Mouse (Mus musculus): ENCODE measurements at regions not wholly inside any gene's neighbourhood (a gene's known extent, or its start where the extent isn't known, plus 50 kb on each side); places are given as distances from the start of the nearest gene placed in this dataset.

- H3K36me3 ChIP-seq: no peaks in the 10 kb centered on the region
- no peak overlapping the region for H3K4me2 ChIP-seq
- ATAC-seq (ENCODE audit: insufficient number of reproducible peaks, low FRiP score): no peak
- H3K4me1 ChIP-seq (replicated peaks): no peaks in the 10 kb centered on the region
- no peak overlapping the region for H3K4me3 ChIP-seq
- H3K9ac ChIP-seq: no peak overlapping the region
- no peak overlapping the region for H3K27ac ChIP-seq (ENCODE audit: poor library complexity, severe bottlenecking)
- H3K9me3 ChIP-seq (replicated peaks): no peaks in the 10 kb centered on the region
- 34% methylated on average over 1 of the region's 1 CpGs for WGBS
- no peaks in the 10 kb centered on the region for H3K27me3 ChIP-seq (replicated peaks)
Observed at GRCm38 (mm10) chr9:79140970-79141369, 525.6 kb downstream of the Cd109 start.

- Histone ChIP-seq H3K4me1 (replicated peaks) (no peaks in the 10 kb centered on the region), H3K36me3 (no peaks in the 10 kb centered on the region), H3K4me3 (no peak overlapping the region), H3K27me3 (replicated peaks) (no peaks in the 10 kb centered on the region), H3K4me2 (no peak overlapping the region), H3K9ac (no peak overlapping the region), H3K27ac (ENCODE audit: poor library complexity, severe bottlenecking) (no peak overlapping the region), H3K9me3 (replicated peaks) (no peaks in the 10 kb centered on the region)
- 74% methylated on average over 3 of the region's 3 CpGs for WGBS
- no peak for ATAC-seq (ENCODE audit: insufficient number of reproducible peaks, low FRiP score)
Observed at GRCm38 (mm10) chr9:79146004-79146403, 530.7 kb downstream of the Cd109 start.

GRCm38 (mm10) chr9:79165596-79165995 lies 550.2 kb downstream of the Cd109 start:
- no peak overlapping the region for H3K4me2 ChIP-seq
- H3K27me3 ChIP-seq (replicated peaks): no peaks in the 10 kb centered on the region
- no peak overlapping the region for H3K4me3 ChIP-seq
- no peak overlapping the region for H3K9ac ChIP-seq
- H3K36me3 ChIP-seq: no peaks in the 10 kb centered on the region
- 62% methylated on average over 2 of the region's 2 CpGs for WGBS
- H3K27ac ChIP-seq (ENCODE audit: poor library complexity, severe bottlenecking): no peak overlapping the region
- no peaks in the 10 kb centered on the region for H3K4me1 ChIP-seq (replicated peaks)
- no peaks in the 10 kb centered on the region for H3K9me3 ChIP-seq (replicated peaks)
- ATAC-seq (ENCODE audit: insufficient number of reproducible peaks, low FRiP score): no peak

- no peak overlapping the region for H3K9ac ChIP-seq
Observed at GRCm38 (mm10) chr9:79173036-79173435, 545.6 kb downstream of the Col12a1 start.

GRCm38 (mm10) chr9:79179954-79180353 lies 538.7 kb downstream of the Col12a1 start:
- ATAC-seq (ENCODE audit: insufficient number of reproducible peaks, low FRiP score): no peak
- WGBS: 79% methylated on average over 2 of the region's 2 CpGs
- no peaks in the 10 kb centered on the region for H3K27me3 ChIP-seq (replicated peaks)
- no peak overlapping the region for H3K27ac ChIP-seq (ENCODE audit: poor library complexity, severe bottlenecking)
- H3K4me2 ChIP-seq: no peak overlapping the region
- no peaks in the 10 kb centered on the region for H3K9me3 ChIP-seq (replicated peaks)
- no peak overlapping the region for H3K4me3 ChIP-seq
- H3K9ac ChIP-seq: no peak overlapping the region
- H3K4me1 ChIP-seq (replicated peaks): no peaks in the 10 kb centered on the region
- H3K36me3 ChIP-seq: no peaks in the 10 kb centered on the region

More at GRCm38 (mm10) chr9:79173036-79173435, 545.6 kb downstream of the Col12a1 start:
- no peak overlapping the region for H3K4me2 ChIP-seq
- H3K27ac ChIP-seq (ENCODE audit: poor library complexity, severe bottlenecking): no peak overlapping the region
- no peaks in the 10 kb centered on the region for H3K36me3 ChIP-seq
- H3K9me3 ChIP-seq (replicated peaks): no peaks in the 10 kb centered on the region
- no peaks in the 10 kb centered on the region for H3K4me1 ChIP-seq (replicated peaks)
- H3K4me3 ChIP-seq: no peak overlapping the region
- H3K27me3 ChIP-seq (replicated peaks): no peaks in the 10 kb centered on the region
- ATAC-seq (ENCODE audit: insufficient number of reproducible peaks, low FRiP score): no peak

GRCm38 (mm10) chr9:79195420-79195819 lies 523.2 kb downstream of the Col12a1 start:
- no peak overlapping the region for H3K9ac ChIP-seq
- 72% methylated on average over 2 of the region's 2 CpGs for WGBS
- ATAC-seq (ENCODE audit: insufficient number of reproducible peaks, low FRiP score): no peak
- H3K4me2 ChIP-seq: no peak overlapping the region
- no peaks in the 10 kb centered on the region for H3K9me3 ChIP-seq (replicated peaks)
- H3K4me1 ChIP-seq (replicated peaks): no peaks in the 10 kb centered on the region
- H3K4me3 ChIP-seq: no peak overlapping the region
- H3K27ac ChIP-seq (ENCODE audit: poor library complexity, severe bottlenecking): no peak overlapping the region
- H3K27me3 ChIP-seq (replicated peaks): no peaks in the 10 kb centered on the region
- H3K36me3 ChIP-seq: no peaks in the 10 kb centered on the region

GRCm38 (mm10) chr9:79201755-79202154 lies 516.9 kb downstream of the Col12a1 start:
- Histone ChIP-seq H3K27me3 (replicated peaks) (no peaks in the 10 kb centered on the region), H3K4me2 (no peak overlapping the region), H3K4me3 (no peak overlapping the region), H3K4me1 (replicated peaks) (no peaks in the 10 kb centered on the region), H3K9me3 (replicated peaks) (no peaks in the 10 kb centered on the region), H3K27ac (ENCODE audit: poor library complexity, severe bottlenecking) (no peak overlapping the region), H3K9ac (no peak overlapping the region), H3K36me3 (no peaks in the 10 kb centered on the region)
- no peak for ATAC-seq (ENCODE audit: insufficient number of reproducible peaks, low FRiP score)
- 66% methylated on average over 3 of the region's 3 CpGs for WGBS

- H3K4me1 ChIP-seq (replicated peaks): peaks cover 5% of the 10 kb centered on the region; the same call in 1 of the 2 replicates
- H3K9me3 ChIP-seq (replicated peaks): no peaks in the 10 kb centered on the region
- no peak overlapping the region for H3K4me3 ChIP-seq
- H3K27me3 ChIP-seq (replicated peaks): no peaks in the 10 kb centered on the region
- H3K9ac ChIP-seq: no peak overlapping the region
- no peak overlapping the region for H3K27ac ChIP-seq (ENCODE audit: poor library complexity, severe bottlenecking)
- WGBS: 63% methylated on average over 6 of the region's 6 CpGs
- no peaks in the 10 kb centered on the region for H3K36me3 ChIP-seq
- no peak for ATAC-seq (ENCODE audit: insufficient number of reproducible peaks, low FRiP score)
- no peak overlapping the region for H3K4me2 ChIP-seq
Observed at GRCm38 (mm10) chr9:79213364-79213763, 505.3 kb downstream of the Col12a1 start.

GRCm38 (mm10) chr9:79215986-79216385 lies 502.6 kb downstream of the Col12a1 start:
- Histone ChIP-seq H3K4me1 (replicated peaks) (peaks cover 5% of the 10 kb centered on the region; the same call in 1 of the 2 replicates), H3K27ac (ENCODE audit: poor library complexity, severe bottlenecking) (peak overlapping the region; percentile 41; the same call in 1 of the 2 replicates), H3K27me3 (replicated peaks) (no peaks in the 10 kb centered on the region), H3K4me2 (no peak overlapping the region), H3K9me3 (replicated peaks) (no peaks in the 10 kb centered on the region), H3K4me3 (no peak overlapping the region), H3K36me3 (no peaks in the 10 kb centered on the region), H3K9ac (no peak overlapping the region)
- WGBS: 35% methylated on average over 3 of the region's 3 CpGs
- no peak for ATAC-seq (ENCODE audit: insufficient number of reproducible peaks, low FRiP score)

GRCm38 (mm10) chr9:79216432-79216831 lies 502.2 kb downstream of the Col12a1 start:
- H3K4me3 ChIP-seq: no peak overlapping the region
- H3K4me1 ChIP-seq (replicated peaks): peaks cover 5% of the 10 kb centered on the region; the same call in 1 of the 2 replicates
- WGBS: 66% methylated on average over 2 of the region's 2 CpGs
- H3K36me3 ChIP-seq: no peaks in the 10 kb centered on the region
- no peak overlapping the region for H3K9ac ChIP-seq
- no peak overlapping the region for H3K4me2 ChIP-seq
- H3K27me3 ChIP-seq (replicated peaks): no peaks in the 10 kb centered on the region
- H3K27ac ChIP-seq (ENCODE audit: poor library complexity, severe bottlenecking): peak overlapping the region; percentile 41; the same call in 1 of the 2 replicates
- no peak for ATAC-seq (ENCODE audit: insufficient number of reproducible peaks, low FRiP score)
- no peaks in the 10 kb centered on the region for H3K9me3 ChIP-seq (replicated peaks)

- H3K4me3 ChIP-seq: no peak overlapping the region
- no peak overlapping the region for H3K27ac ChIP-seq (ENCODE audit: poor library complexity, severe bottlenecking)
- H3K9ac ChIP-seq: no peak overlapping the region
- no peaks in the 10 kb centered on the region for H3K9me3 ChIP-seq (replicated peaks)
- H3K4me2 ChIP-seq: no peak overlapping the region
- 65% methylated on average over 3 of the region's 3 CpGs for WGBS
- no peaks in the 10 kb centered on the region for H3K36me3 ChIP-seq
- H3K27me3 ChIP-seq (replicated peaks): no peaks in the 10 kb centered on the region
- no peak for ATAC-seq (ENCODE audit: insufficient number of reproducible peaks, low FRiP score)
- no peaks in the 10 kb centered on the region for H3K4me1 ChIP-seq (replicated peaks)
Observed at GRCm38 (mm10) chr9:79233081-79233480, 485.6 kb downstream of the Col12a1 start.

- no peaks in the 10 kb centered on the region for H3K9me3 ChIP-seq (replicated peaks)
- no peak for ATAC-seq (ENCODE audit: insufficient number of reproducible peaks, low FRiP score)
- H3K36me3 ChIP-seq: no peaks in the 10 kb centered on the region
- WGBS: 69% methylated on average over 1 of the region's 1 CpGs
- H3K4me2 ChIP-seq: no peak overlapping the region
- no peaks in the 10 kb centered on the region for H3K4me1 ChIP-seq (replicated peaks)
- H3K9ac ChIP-seq: no peak overlapping the region
- no peaks in the 10 kb centered on the region for H3K27me3 ChIP-seq (replicated peaks)
- H3K4me3 ChIP-seq: no peak overlapping the region
- no peak overlapping the region for H3K27ac ChIP-seq (ENCODE audit: poor library complexity, severe bottlenecking)
Observed at GRCm38 (mm10) chr9:79233751-79234150, 484.9 kb downstream of the Col12a1 start.
